Mouse (Mus musculus) lung, adult 2 months (tissue): ENCODE data around the gene Gm45140. TPM values are rescaled to one million over a fixed set of nuclear protein-coding genes. Genes with fewer than 3 reads are reported as not detected.
A peak's percentile ranks its signal among the peaks of the same experiment; 100 is the strongest.

Source experiments
- DNase-seq: peaks from one replicate; pipeline ENCODE4 v3.0.0; 2022
- H3K4me1 ChIP-seq: fragments of 200-500 bp; 2 replicates; pipeline ENCODE4 v1.6.1; 2011; ENCODE audit warnings: low read length; ENCODE audit not compliant: control insufficient read depth, insufficient read depth
- H3K4me3 ChIP-seq: fragments of 200-500 bp; replicated peaks from 2 replicates; pipeline ENCODE3; 2011; ENCODE audit warnings: low read depth, mild to moderate bottlenecking, control low read depth, low read length; ENCODE audit errors: extremely low read depth
- CTCF ChIP-seq: fragments of 200-500 bp; IDR thresholded peaks from 2 replicates; pipeline ENCODE4 v1.5.1; 2011; ENCODE audit warnings: mild to moderate bottlenecking, low read length, control low read depth; ENCODE audit not compliant: insufficient read depth
- POLR2A ChIP-seq: fragments of 200-500 bp; IDR thresholded peaks from 2 replicates; pipeline ENCODE4 v1.6.1; 2011; ENCODE audit warnings: low read depth, mild to moderate bottlenecking, control low read depth, low read length, borderline replicate concordance; ENCODE audit errors: extremely low read depth
- WGBS: fragments of 180-500 bp; shearing (Covaris S2); methylation state at CpG from one replicate; pipeline ENCODE4 v1.1.7; 2018; 5-methylcytosine and 5-hydroxymethylcytosine counted together
- polyA plus RNA-seq: library from polyadenylated mRNA; depleted of rRNA; stranded (reverse); fragments of >200 nt; gene quantifications from 2 replicates; pipeline ENCODE4 v1.2.3, GENCODE M21; 2012; rRNA removed

The Gm45140 gene
- 0.47 and 0.68 TPM in 2 replicates for polyA plus RNA-seq

DNA sequence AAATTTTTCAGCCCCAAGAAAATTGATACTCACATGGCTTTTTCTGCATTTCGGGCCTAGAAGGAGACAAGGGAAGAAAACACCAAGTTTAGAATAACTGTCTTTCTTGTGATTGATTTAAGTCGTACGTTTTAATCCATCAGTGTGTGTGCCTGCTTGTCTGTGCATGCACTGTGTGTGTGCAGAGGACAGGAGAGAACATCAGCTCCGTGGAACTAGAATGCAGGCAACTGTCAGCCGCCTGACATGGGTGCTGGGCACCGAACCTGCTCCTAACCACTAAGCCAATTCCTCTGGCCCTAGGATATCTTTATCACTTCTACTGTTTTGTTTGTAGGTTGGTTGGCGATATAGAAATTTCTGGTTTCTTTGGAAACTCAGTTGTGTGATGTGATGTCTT, at the start of gene Gm45140:
Gm45140 (minus strand) TSS at position 101 of the 400 bp plus-strand sequence.
- WGBS = 91% methylated on average over 7 of the region's 7 CpGs
- Histone ChIP-seq H3K4me1 (no peaks in the 10 kb centered on the region), H3K4me3 (no peak within 1 kb of the TSS)
- no peak for DNase-seq
- TF ChIP-seq CTCF (no peak), POLR2A (no peak)

DNA sequence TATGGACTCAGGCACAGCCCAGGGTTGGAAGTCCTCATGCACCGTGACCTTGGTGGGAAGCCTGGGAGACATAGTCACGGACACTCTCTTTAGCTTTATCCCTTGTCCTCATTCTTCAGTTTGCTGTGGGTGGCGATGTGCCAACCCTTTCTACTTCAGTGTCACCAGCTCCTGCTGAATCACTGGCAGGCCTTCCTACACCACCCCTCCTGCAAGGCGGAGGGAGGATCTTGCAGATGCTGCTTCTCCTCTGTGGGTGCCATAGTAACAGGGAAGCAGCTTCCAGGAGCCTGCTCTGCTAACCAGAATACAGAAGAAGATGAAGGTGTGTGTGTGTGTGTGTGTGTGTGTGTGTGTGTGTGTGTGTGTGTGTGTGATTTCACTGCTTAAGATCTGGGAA, 47.2 kb upstream of the Gm45140 start:
- no peak for TF ChIP-seq CTCF
- TF ChIP-seq POLR2A = no peak
- DNase-seq = no peak
- H3K4me3 ChIP-seq = no peak overlapping the region
- 57% methylated on average over 4 of the region's 4 CpGs for WGBS
- 0 out of 2 replicates have a peak, but pooled peaks cover 2% of the 10 kb centered on the region for H3K4me1 ChIP-seq

DNA sequence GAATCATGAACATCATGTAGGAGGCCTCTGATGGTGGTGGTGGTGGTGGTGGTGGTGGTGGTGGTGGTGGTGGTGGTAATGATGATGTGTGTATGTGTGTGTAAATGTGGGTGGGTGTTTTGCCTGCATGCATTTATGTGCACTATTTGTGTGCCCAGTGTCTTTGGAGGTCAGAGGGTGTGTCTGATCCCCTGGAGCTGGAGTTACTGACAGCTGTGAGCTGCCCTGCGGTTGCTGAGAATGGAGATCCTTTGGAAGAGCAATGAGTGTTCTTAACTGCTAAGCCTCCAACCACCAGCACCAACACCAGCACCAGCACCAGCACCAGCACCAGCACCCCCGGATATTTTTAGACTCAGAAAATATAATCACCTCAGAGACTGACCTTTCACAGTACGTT, 46.6 kb upstream of the Gm45140 start:
- no peak for DNase-seq
- H3K4me3 ChIP-seq = no peak overlapping the region
- no peak for TF ChIP-seq POLR2A
- TF ChIP-seq CTCF = no peak
- 65% methylated on average over 3 of the region's 3 CpGs for WGBS
- 0 out of 2 replicates have a peak, but pooled peaks cover 2% of the 10 kb centered on the region for H3K4me1 ChIP-seq

DNA sequence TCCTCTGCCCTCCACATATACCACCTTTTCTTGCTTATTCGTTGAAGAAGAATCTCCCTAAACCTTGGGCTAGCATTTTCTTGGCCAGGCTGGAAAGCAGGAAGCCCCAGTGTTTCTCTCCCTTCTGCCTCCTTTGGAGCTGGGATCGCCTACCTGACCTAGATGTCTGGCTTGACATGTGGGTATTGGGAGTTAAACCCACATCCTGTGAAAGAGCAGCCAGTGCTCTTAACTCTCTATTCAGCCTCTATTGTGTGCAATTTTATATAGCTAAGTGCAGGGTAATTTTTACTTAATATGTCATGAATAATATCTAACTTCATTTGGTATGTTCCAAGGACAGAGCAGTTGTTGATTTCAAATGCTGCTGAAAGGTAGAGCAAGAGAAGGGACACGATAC, 44.0 kb upstream of the Gm45140 start:
- no peak for DNase-seq
- Histone ChIP-seq H3K4me1 (0 out of 2 replicates have a peak, but pooled peaks cover 4% of the 10 kb centered on the region), H3K4me3 (no peak overlapping the region)
- TF ChIP-seq POLR2A = no peak
- TF ChIP-seq CTCF = no peak
- 63% methylated on average over 3 of the region's 3 CpGs for WGBS

DNA sequence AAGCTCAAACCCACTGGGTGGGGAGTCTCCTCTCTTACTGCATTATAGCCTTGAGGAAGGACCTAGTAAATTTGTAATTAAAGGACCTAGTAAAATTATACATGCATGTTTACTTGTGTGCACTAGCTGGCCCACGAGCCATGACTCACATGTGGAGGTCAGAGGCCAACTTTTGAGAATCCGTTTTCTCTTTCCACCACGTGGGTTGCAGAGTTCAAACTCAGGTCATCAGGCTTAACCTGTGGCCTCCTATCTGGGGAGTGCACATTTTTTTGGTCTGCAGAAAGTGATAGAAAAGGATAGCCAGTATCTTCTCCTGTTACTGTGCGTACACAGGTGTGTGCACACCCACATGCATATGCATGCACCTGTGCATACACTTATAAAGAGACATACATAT, 43.4 kb upstream of the Gm45140 start:
- 42% methylated on average over 4 of the region's 4 CpGs for WGBS
- TF ChIP-seq POLR2A = no peak
- TF ChIP-seq CTCF = no peak
- H3K4me1 ChIP-seq = 0 out of 2 replicates have a peak, but pooled peaks cover 4% of the 10 kb centered on the region
- DNase-seq = no peak
- H3K4me3 ChIP-seq = no peak overlapping the region

DNA sequence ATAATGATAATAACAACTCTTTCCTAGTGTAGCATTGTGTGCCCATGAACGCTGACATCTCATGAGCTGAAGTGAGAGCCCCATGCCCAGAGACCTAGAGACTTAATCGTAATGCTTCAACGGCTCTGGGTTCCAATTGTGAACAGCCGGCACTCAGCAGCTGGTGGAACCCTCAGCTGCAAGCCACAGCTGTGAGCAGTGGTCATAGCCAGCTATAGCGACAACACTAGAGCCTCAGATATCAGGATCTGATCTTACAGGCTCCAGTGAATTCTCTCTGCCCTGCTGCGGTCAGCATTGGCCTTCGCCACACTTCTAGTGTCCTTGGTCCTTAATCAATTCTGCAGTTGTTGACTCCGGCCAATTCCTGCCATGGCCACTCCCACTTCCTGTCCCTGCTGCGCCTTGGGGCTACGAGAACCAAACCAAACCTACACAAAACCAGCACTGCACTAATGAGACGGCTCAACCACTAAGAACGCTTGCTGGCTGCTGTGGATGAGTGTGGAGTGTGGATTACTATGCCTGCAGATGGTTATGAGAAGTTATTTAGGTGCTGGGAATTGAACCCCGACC, 40.6 kb upstream of the Gm45140 start:
- Histone ChIP-seq H3K4me3 (no peak overlapping the region), H3K4me1 (0 out of 2 replicates have a peak, but pooled peaks cover 4% of the 10 kb centered on the region)
- DNase-seq = no peak
- TF ChIP-seq CTCF (no peak), POLR2A (0 out of 2 replicates have a peak, but pooled peaks have one; percentile 25)
- WGBS = 52% methylated on average over 13 of the region's 13 CpGs

DNA sequence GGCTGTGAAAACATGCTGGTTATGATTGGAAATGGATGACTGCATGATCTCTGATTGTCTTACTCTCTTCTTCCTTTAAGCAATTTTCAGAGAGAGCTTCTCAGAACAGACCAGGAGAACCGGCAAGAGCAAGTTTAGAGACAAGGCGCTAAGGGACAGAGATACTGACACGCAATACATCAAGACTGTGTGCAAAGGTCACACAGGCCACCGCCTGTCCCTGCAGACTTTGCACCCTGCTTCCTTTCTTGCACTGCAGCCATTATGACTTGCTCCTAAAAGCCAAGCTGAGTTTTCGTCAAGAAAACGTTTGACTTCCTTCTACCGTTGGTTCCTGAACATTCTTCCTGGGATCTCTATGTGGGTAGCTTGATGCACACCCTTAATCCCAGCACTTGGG, 40.0 kb upstream of the Gm45140 start:
- TF ChIP-seq POLR2A (no peak), CTCF (no peak)
- no peak for DNase-seq
- WGBS = 69% methylated on average over 7 of the region's 7 CpGs
- Histone ChIP-seq H3K4me3 (no peak overlapping the region), H3K4me1 (0 out of 2 replicates have a peak, but pooled peaks cover 4% of the 10 kb centered on the region)

DNA sequence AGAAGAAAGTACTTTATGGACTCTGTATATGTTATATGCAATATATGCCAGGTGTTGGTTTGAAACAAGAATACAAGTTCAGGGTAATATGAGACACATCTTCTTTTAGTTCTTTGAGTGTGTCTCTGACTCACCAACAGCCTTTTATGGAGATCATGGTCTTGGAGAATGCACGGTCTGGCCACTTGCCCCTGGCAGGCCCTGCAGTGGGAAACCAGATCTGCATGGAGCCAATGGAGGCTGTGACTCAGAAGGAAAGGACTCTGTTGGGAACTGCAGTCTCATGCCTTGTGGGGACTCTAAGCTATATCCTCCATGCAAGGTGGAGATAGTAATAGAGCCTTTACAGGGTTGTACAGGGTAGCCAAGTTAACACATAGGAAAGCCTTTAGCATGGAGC, 39.5 kb upstream of the Gm45140 start:
- Histone ChIP-seq H3K4me1 (0 out of 2 replicates have a peak, but pooled peaks cover 4% of the 10 kb centered on the region), H3K4me3 (no peak overlapping the region)
- WGBS = 81% methylated on average over 1 of the region's 1 CpGs
- no peak for TF ChIP-seq POLR2A
- no peak for TF ChIP-seq CTCF
- no peak for DNase-seq

DNA sequence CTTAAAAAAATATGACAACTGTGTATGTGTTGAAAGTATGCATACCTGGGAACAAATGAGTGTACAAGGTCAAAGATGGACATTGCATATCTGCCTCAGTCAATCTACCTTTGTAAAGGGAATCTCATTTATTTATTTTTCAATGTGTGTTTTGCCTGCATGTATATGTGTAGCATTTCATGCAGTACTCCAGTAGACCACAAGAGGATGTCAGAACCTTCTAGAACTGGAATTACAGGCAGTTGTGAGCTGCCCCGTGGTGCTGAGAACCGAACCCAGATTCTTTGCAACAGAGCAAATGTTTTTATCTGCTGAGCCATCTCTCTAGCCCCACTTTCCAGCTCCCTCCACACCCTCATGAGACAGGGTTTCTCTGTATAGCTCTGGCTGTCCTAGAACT, 38.4 kb upstream of the Gm45140 start:
- DNase-seq = no peak
- TF ChIP-seq CTCF (no peak), POLR2A (no peak)
- Histone ChIP-seq H3K4me1 (0 out of 2 replicates have a peak, but pooled peaks cover 4% of the 10 kb centered on the region), H3K4me3 (no peak overlapping the region)
- WGBS = 76% methylated on average over 2 of the region's 2 CpGs

DNA sequence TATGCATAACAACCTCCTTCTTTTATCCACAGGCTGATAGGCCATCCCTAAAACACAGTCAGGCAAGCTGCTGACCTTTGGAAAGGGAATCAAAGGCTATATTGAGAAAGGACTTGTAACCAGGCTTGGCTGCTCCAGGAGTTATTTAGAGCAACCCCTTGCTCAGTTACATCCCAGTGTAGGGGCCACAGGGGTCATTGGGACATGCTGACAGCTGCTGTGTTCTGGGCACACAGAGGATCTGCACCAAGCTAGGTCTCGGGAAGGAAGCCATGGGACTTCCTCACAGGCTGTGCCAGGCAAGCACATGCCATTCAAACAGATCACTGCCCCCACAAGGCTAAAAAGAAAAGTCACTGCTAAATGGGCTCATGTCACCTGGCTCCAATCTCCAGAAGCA, 37.5 kb upstream of the Gm45140 start:
- no peak for DNase-seq
- TF ChIP-seq POLR2A (no peak), CTCF (no peak)
- H3K4me1 ChIP-seq = 0 out of 2 replicates have a peak, but pooled peaks cover 4% of the 10 kb centered on the region
- no peak overlapping the region for H3K4me3 ChIP-seq
- 28% methylated on average over 1 of the region's 1 CpGs for WGBS
